Mouse (Mus musculus) forebrain, embryonic 14.5 days (tissue): Measurements from ENCODE around the gene Pou3f3. TPM values are rescaled to one million over a fixed set of nuclear protein-coding genes. Genes with fewer than 3 reads are reported as not detected.

ENCODE experiments used
- ATAC-seq: fragments of 200-750 bp; cut with Nextera tagmentation; 2 replicates; pipeline ENCODE4 v1.8.0; 2017; ENCODE audit warnings: mild to moderate bottlenecking, moderate library complexity
- DNase-seq: peaks from one replicate; pipeline ENCODE4 v3.0.0-alpha.2; 2015; ENCODE audit warnings: low spot score
- H3K27ac ChIP-seq: fragments of 300-500 bp; sonication (generic); 2 replicates; pipeline ENCODE4 v1.5.1; 2014; ENCODE audit warnings: low read depth, mild to moderate bottlenecking, control low read depth, low read length, moderate library complexity
- H3K27me3 ChIP-seq: fragments of 300-500 bp; sonication (generic); replicated peaks from 2 replicates; pipeline ENCODE4 v1.6.1; 2014; ENCODE audit warnings: low read length, control low read depth, mixed read lengths; ENCODE audit not compliant: control insufficient read depth, insufficient read depth
- H3K36me3 ChIP-seq: fragments of 300-500 bp; sonication (generic); 2 replicates; pipeline ENCODE4 v1.6.1; 2014; ENCODE audit warnings: low read length, control low read depth; ENCODE audit not compliant: control insufficient read depth, insufficient read depth
- H3K4me1 ChIP-seq: fragments of 300-500 bp; sonication (generic); 2 replicates; pipeline ENCODE4 v1.6.1; 2014; ENCODE audit warnings: antibody characterized with exemption, low read length, control low read depth; ENCODE audit not compliant: control insufficient read depth, insufficient read depth
- H3K4me2 ChIP-seq: fragments of 300-500 bp; sonication (generic); 2 replicates; pipeline ENCODE4 v1.6.1; 2014; ENCODE audit warnings: mild to moderate bottlenecking, control low read depth, low read length
- H3K4me3 ChIP-seq: fragments of 300-500 bp; sonication (generic); 2 replicates; pipeline ENCODE4 v1.5.1; 2014; ENCODE audit warnings: low read depth, low read length, control low read depth
- H3K9ac ChIP-seq: fragments of 300-500 bp; sonication (generic); 2 replicates; pipeline ENCODE4 v1.6.1; 2014; ENCODE audit warnings: mild to moderate bottlenecking, low read length, control low read depth, moderate library complexity
- H3K9me3 ChIP-seq: fragments of 300-500 bp; sonication (generic); replicated peaks from 2 replicates; pipeline ENCODE4 v1.6.1; 2016; ENCODE audit warnings: low read length, control low read depth, mixed read lengths; ENCODE audit not compliant: control insufficient read depth
- WGBS: fragments of 180-500 bp; shearing (Covaris S2); extraction: QIAGEN DNeasy Blood & Tissue Kit; methylation state at CpG from one replicate; pipeline ENCODE4 v1.1.7; 2014; 5-methylcytosine and 5-hydroxymethylcytosine counted together
- polyA plus RNA-seq: library from polyadenylated mRNA; unstranded; fragments of >200 nt; fragmentation: Nextera tagmentation; extraction: Ambion mirVana; gene quantifications from 2 replicates; pipeline ENCODE4 v1.2.1, GENCODE M21; 2014

Pou3f3 gene
- polyA plus RNA-seq, 1 experiment from 2014 or later = 28.9 TPM

DNA sequence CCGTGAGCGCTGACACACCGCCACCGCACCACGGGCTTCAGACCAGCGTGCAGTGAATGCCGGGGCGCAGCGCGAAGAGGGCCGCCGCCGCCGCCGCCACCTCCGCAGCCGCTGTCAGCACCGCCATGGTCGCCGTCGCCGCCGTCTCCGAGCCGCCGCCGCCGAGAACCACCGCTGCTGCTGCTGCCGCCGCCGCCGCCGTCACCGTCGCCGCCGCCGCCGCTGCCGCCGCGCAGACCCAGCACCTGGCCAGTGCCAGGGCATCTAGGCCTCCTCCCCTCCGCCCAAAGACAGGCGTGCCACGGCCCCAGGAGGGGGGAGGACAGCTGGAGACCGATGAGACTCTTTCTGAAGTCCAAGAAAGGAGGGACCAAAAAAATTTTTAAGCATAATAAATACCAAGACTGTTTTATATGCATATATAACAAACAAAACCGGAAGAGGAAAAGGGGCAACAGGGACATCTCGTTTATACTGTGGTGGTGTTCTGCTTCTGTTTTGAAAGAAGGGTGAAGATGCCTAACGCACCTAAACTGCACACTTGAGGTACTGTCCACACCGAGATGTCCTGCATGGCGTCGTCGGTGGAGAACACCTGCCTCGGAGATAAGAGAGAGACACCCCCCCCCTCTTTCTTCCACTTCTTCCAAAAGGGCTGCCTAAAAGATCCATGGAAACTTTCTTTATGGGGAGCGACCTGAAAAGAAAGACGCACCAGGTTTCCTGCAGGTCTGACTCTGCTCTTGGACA, 3.2 kb downstream of the Pou3f3 start:
- H3K9ac ChIP-seq = peak overlapping the region; percentile 100
- DNase-seq (peak; percentile 36), ATAC-seq (no peak)

DNA sequence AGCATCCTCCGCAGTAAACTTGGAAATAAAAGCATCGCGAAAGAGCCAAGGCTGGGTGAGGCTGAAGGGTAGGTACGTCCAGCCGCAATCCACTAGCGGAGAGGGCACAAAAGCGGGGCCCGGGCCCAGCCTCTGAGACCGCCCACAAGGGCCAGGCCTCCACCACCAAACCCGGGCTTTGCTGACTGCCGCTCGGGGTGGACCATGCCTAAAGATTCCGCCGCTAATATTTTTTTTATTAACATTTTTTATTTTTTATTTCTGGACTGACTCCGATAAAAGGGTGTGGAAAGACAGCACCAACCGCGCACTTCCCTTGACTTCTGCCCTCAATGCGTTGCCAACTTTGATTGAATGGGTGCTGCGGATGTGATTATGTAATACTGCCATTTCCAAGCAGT, 3.9 kb downstream of the Pou3f3 start:
- no peak for ATAC-seq

More for the DNA sequence above, 3.2 kb downstream of the Pou3f3 start:
- Histone ChIP-seq H3K27me3 (no peaks in the 10 kb centered on the region), H3K4me2 (peak overlapping the region; percentile 97), H3K27ac (peak overlapping the region; percentile 99), H3K9me3 (no peaks in the 10 kb centered on the region), H3K4me3 (peak overlapping the region; percentile 94), H3K4me1 (peaks cover 7% of the 10 kb centered on the region), H3K36me3 (peaks cover 32% of the 10 kb centered on the region)
- WGBS = 1% methylated on average over 48 of the region's 57 CpGs

DNA sequence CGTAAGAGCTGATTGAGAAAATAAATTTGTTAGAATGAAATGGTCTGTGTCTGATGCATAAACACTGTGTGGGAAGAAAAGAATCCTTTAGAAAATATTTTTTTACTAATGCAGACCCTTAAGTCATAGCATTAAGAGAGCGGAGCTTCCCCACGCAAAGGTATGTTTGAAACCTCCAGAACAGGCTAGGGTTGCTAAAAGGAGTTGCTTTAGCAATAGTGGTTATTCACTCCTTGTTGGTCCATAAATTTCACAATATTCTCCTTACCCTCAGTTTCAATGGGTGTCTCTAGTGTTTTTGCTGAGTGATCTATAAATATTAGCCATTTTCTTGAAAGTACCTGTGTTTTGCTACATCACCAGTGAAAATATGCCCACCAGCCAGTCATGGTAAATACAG, 4.6 kb downstream of the Pou3f3 start:
- Histone ChIP-seq H3K4me1 (peaks cover 19% of the 10 kb centered on the region), H3K9ac (peak overlapping the region; percentile 100), H3K4me3 (peak overlapping the region; percentile 94), H3K36me3 (peaks cover 33% of the 10 kb centered on the region), H3K27ac (no peak overlapping the region; the same call in 1 of the 2 replicates), H3K27me3 (no peaks in the 10 kb centered on the region), H3K9me3 (no peaks in the 10 kb centered on the region), H3K4me2 (peak overlapping the region; percentile 97)
- DNase-seq (peak; percentile 47), ATAC-seq (no peak)
- WGBS = 3% methylated on average over 3 of the region's 3 CpGs

More for the DNA sequence above, 3.9 kb downstream of the Pou3f3 start:
- Histone ChIP-seq H3K36me3 (peaks cover 32% of the 10 kb centered on the region), H3K4me1 (peaks cover 14% of the 10 kb centered on the region), H3K27me3 (no peaks in the 10 kb centered on the region), H3K9ac (peak overlapping the region; percentile 100), H3K9me3 (no peaks in the 10 kb centered on the region), H3K4me3 (peak overlapping the region; percentile 94), H3K27ac (peak overlapping the region; percentile 99), H3K4me2 (peak overlapping the region; percentile 97)
- peak; percentile 58 for DNase-seq
- under 1% methylated on average over 19 of the region's 19 CpGs for WGBS

DNA sequence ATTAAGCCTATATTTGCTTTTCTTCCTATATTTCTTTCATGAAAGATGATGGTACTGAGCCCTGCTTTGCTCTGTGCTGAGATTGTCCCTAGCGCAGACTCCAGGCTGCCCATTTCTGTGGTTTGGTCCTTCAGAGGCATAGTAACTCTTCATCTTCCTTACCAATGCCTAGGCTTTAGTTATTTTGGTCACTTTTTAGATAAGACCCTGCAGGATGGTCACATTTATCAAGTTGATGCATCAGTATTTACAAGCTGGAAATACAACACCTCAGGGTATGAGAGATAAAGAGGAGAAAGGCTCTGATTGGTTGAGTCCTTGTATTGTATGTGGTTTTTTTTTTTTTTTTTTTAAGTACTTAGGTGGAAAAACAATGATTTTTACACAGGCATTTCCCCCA, 5.2 kb downstream of the Pou3f3 start:
- Histone ChIP-seq H3K4me1 (peaks cover 26% of the 10 kb centered on the region), H3K9me3 (no peaks in the 10 kb centered on the region), H3K27ac (peak overlapping the region; percentile 58; the same call in 1 of the 2 replicates), H3K27me3 (no peaks in the 10 kb centered on the region), H3K9ac (peak overlapping the region; percentile 100), H3K4me2 (peak overlapping the region; percentile 97), H3K36me3 (peaks cover 36% of the 10 kb centered on the region), H3K4me3 (peak overlapping the region; percentile 94)
- ATAC-seq (no peak), DNase-seq (peak; percentile 33)
- WGBS = 5% methylated on average over 1 of the region's 1 CpGs

DNA sequence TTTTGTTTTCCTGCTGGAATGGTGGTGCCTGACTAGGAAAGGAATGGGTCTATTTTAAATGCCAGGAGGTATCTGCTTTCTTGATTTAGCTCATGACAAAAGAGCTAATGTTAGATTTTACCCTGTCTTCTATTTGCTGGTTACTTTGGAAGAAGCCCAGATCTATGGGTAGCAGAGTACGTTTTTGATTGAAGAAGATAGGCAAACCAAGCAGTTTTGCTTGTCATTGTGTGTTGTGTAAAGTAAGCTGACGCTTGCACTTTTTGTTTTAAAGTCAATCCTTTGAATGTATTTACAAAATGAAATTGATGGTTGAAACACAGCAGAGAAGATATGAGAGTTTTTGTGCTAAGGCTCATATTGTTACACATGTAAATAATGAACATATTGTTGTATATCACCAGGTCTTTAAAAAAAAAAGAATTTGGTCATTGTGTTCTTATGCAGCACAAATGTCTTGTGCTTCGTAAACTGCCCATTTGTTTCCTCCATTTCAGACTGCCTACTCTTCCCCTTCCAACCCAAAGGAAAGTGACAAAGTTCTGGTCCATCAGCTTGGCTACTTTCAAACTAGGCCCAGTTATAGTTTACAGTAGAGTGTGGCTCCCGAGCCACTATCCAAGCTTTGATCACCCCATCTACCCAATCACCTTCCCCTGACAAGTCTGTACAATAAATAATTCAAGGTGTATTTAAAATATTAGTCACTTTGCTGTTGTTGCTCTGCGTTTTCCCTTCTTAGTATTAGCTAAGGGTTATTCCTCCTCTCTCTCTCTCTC, 6.5 kb downstream of the Pou3f3 start:
- H3K4me1 ChIP-seq = peaks cover 33% of the 10 kb centered on the region
- peak overlapping the region; percentile 100 for H3K9ac ChIP-seq
- H3K4me3 ChIP-seq = peak overlapping the region; percentile 94
- DNase-seq (peak; percentile 32), ATAC-seq (no peak)
- 6% methylated on average over 5 of the region's 5 CpGs for WGBS
- peaks cover 37% of the 10 kb centered on the region for H3K36me3 ChIP-seq
- H3K27me3 ChIP-seq = no peaks in the 10 kb centered on the region
- no peaks in the 10 kb centered on the region for H3K9me3 ChIP-seq
- peak overlapping the region; percentile 45; the same call in 1 of the 2 replicates for H3K27ac ChIP-seq
- H3K4me2 ChIP-seq = peak overlapping the region; percentile 97

DNA sequence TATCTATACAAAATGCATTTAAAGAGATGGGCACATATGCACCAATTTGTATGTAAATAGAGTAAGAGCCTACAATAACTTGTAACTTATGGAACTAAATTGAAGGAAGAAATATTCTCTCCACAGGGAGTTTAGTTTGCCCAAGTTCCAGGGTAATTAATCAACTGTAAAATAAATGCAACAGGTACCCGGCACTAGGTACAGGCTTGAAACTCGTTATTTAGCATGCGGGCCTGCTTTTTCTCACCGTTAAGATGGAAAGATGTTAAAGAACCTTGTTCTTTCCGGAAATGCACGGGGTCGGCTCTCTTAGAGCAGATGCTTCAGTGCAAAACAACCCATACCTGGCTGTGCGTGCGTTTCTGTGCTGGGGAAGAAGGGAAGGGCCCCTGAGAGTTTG, 7.4 kb downstream of the Pou3f3 start:
- H3K9me3 ChIP-seq = no peaks in the 10 kb centered on the region
- peaks cover 38% of the 10 kb centered on the region for H3K4me1 ChIP-seq
- DNase-seq (peak; percentile 46), ATAC-seq (no peak)
- peak overlapping the region; percentile 93 for H3K27ac ChIP-seq
- H3K27me3 ChIP-seq = no peaks in the 10 kb centered on the region
- peak overlapping the region; percentile 34 for H3K4me3 ChIP-seq
- peak overlapping the region; percentile 87 for H3K4me2 ChIP-seq
- H3K36me3 ChIP-seq = peaks cover 30% of the 10 kb centered on the region
- peak overlapping the region; percentile 81 for H3K9ac ChIP-seq
- 2% methylated on average over 9 of the region's 9 CpGs for WGBS

DNA sequence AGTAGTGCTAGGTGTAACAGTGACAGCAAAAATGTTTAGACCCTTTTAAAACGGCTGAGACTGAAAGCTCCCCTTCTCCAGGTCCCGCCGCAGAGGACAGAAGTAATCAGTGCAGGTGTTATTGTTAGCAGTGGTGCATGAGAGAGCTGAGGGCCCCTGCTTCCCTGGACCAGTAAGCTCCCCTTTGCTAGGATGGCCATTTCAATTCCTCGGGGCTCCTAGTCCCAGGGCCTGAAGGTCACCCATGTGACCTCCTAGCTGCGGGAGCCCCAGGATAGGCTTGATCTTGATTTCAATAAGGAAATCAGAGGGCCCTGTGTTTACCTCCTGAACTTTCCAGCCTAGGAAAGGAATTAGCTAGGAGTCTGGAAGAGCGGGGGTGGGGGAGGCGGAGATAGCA, 7.9 kb downstream of the Pou3f3 start:
- Histone ChIP-seq H3K4me1 (peaks cover 39% of the 10 kb centered on the region), H3K9me3 (no peaks in the 10 kb centered on the region), H3K4me2 (peak overlapping the region; percentile 87), H3K4me3 (peak overlapping the region; percentile 34), H3K27ac (peak overlapping the region; percentile 93), H3K9ac (peak overlapping the region; percentile 81), H3K27me3 (no peaks in the 10 kb centered on the region), H3K36me3 (peaks cover 26% of the 10 kb centered on the region)
- WGBS = 4% methylated on average over 7 of the region's 7 CpGs
- ATAC-seq (peak; percentile 12), DNase-seq (no peak)

DNA sequence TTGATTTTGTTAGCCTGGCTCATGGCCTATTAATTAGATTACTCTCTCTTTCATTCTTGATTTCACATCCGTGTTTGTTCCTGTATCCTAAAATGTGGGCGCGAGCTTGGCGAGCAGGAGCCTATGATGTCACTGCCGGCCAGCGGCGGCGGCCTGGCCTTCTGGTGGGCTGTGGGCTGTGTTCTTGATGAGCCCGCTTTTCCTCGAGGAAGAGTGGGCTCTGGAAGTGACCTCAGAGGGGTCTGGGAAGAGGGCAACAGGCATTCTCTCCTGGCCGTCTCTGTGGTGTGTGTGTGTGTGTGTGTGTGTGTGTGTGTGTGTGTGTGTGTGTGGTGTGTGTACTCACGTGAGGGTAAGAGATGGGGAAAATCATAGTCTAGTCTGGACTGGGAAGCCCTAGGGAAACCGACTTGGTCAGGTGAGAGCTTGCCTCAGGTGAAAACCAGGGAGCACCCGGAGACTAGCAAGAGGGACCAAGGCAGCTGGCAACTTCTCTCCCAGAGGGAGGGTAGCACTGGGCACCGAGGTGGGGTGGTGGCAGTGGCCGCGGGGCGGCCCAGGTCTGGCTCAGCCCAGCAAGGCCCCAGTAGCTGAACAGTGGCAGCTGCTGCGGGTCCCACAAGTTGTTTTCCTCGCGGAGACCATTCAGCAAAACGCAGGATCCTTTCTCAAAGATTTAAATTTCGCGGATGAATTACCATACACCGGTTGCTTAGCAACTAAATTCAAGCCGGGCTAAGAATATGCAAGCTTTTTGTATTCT, 8.5 kb downstream of the Pou3f3 start:
- H3K4me2 ChIP-seq = peak overlapping the region; percentile 87
- peak overlapping the region; percentile 93 for H3K27ac ChIP-seq
- DNase-seq = peak; percentile 95
- peaks cover 42% of the 10 kb centered on the region for H3K4me1 ChIP-seq
- no peaks in the 10 kb centered on the region for H3K27me3 ChIP-seq
- peaks cover 20% of the 10 kb centered on the region for H3K36me3 ChIP-seq
- H3K9ac ChIP-seq = peak overlapping the region; percentile 81
- 2% methylated on average over 26 of the region's 26 CpGs for WGBS
- H3K4me3 ChIP-seq = peak overlapping the region; percentile 34
- H3K9me3 ChIP-seq = no peaks in the 10 kb centered on the region
- peak; percentile 79 for ATAC-seq
